Mouse (Mus musculus): ENCODE data around the gene Prkg1.

- no peak for TF ChIP-seq CTCF (IDR thresholded peaks at IDR 0.05; ENCODE audit: low read depth, low read length)
- TF ChIP-seq POLR2A (IDR thresholded peaks at IDR 0.05; ENCODE audit: extremely low read depth, insufficient read depth, low read length) = no peak
These were observed 1122.1 kb downstream of the Prkg1 start for GRCm38 (mm10) chr19:30642629-30643170.
